Mouse (Mus musculus): ENCODE measurements at regions not wholly inside any gene's neighbourhood (a gene's known extent, or its start where the extent isn't known, plus 50 kb on each side); places are given as distances from the start of the nearest gene placed in this dataset.

DNA sequence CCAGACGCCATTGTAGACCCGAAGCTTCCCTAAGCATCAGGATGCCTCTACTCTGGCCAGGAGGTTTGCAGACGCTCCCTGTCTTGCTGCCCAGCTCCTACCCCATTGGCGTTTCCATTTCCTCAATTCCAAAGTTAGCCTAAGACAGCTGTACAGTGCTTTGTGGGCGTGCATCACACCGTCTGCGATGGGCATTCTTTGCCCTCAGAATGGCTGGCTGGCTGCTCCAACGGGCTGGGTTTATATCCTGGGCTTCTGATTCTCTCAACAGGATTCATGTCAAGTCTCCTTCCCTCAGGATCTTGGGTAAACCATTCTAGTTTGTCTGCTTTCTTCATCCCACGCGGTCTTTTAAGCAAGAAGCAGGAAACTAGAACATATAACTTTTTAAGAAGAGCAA lies 104.3 kb upstream of the Ankrd55 start:
- no peak for TF ChIP-seq CTCF (IDR thresholded peaks at IDR 0.05; ENCODE audit: extremely low read depth, insufficient read length, insufficient replicate concordance, low read depth, low read length)
- no peak for TF ChIP-seq POLR2A (IDR thresholded peaks at IDR 0.05; ENCODE audit: low read depth, low read length)

Measured in small intestine, adult 2 months (tissue).